Mouse (Mus musculus): ENCODE measurements around the gene Wrnip1.

DNA sequence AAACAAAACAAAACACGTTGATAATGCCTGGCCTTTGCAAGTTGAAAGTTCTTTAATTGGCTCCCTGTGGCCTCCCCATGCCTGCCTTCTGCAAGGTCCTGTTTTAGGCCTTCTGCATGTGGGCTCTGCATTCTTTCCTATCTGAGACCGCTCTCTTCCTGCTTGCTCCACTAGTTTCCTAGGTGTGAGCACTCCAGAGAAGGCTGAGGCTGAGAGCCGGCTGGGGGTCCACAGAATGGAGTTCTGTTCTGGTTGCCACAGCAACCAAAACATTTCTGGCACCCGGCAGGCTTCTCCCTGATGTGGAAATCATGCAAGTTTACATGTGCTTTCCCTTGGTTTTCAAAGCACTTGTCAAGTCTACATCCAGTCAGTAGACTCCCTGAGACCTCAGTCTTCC is 42.8 kb upstream of the Wrnip1 start:
- TF ChIP-seq POLR2A (IDR thresholded peaks at IDR 0.05; ENCODE audit: extremely low read depth, insufficient read depth, low read length), result no peak
- no peak for TF ChIP-seq CTCF (IDR thresholded peaks at IDR 0.05; ENCODE audit: extremely low read depth, insufficient read depth, low read length)

Measured in cortical plate, adult 2 months (tissue).